Comparison of ENCODE assay signal across 30 mouse cellular contexts in genomic region chr15:83535890-83536231, GRCm38 (mm10). TPM values are rescaled to one million over a fixed set of nuclear protein-coding genes. Genes with fewer than 3 reads are reported as not detected.
DNase-seq lines count a peak whose midpoint lies in the region; ATAC-seq and TF ChIP-seq lines count a peak whose summit lies in the region.
"Had no signal": no experiment of that assay in that cellular context is flagged by ENCODE, and none has a peak within 500 bp of the region (broad histone marks: within the 10 kb centered on the region; RNA-seq: fewer than 3 reads in every experiment).

No protein-coding gene starts in this region.

- dilution Hi-C loops in CH12.LX (cut with MboI; ENCODE audit: extremely low pct_ligation_motif_present, extremely low pct_unique_long_range_greater_than_20kb, low sequenced_read_pairs) = no loop called here

- no peaks in the 10 kb centered on the region for H3K9me3 ChIP-seq in heart, embryonic 10.5 days
- H3K9me3 ChIP-seq in heart, embryonic 16.5 days (replicated peaks; ENCODE audit: control insufficient read depth, low read length) = no peaks in the 10 kb centered on the region
- no peaks in the 10 kb centered on the region for H3K9me3 ChIP-seq in liver, postnatal 0 days (ENCODE audit: low read length)
- peaks cover 5% of the 10 kb centered on the region for H3K9me3 ChIP-seq in CH12.LX (replicated peaks; ENCODE audit: low read length)
- H3K9me3 ChIP-seq in midbrain, embryonic 16.5 days (replicated peaks; ENCODE audit: control insufficient read depth, low read length, poor library complexity, severe bottlenecking) = no peaks in the 10 kb centered on the region
- H3K9me3 ChIP-seq: forebrain, embryonic 10.5 days; hindbrain, embryonic 12.5 days; limb, embryonic 12.5 days; liver, embryonic 12.5 days; midbrain, embryonic 15.5 days; neural tube, embryonic 13.5 days had no signal

- H3K79me2 ChIP-seq in liver, adult 2 months (ENCODE audit: control insufficient read depth, insufficient read depth, low read length) = peaks cover 21% of the 10 kb centered on the region; the same call in 1 of the 2 replicates
- no peaks in the 10 kb centered on the region for H3K79me2 ChIP-seq in CH12.LX (replicated peaks; ENCODE audit: control insufficient read depth, extremely low read depth, insufficient read depth, poor library complexity, severe bottlenecking)

- no peaks in the 10 kb centered on the region for H3K27me3 ChIP-seq in heart, embryonic 10.5 days (ENCODE audit: insufficient read depth, poor library complexity, severe bottlenecking)
- no peaks in the 10 kb centered on the region for H3K27me3 ChIP-seq in heart, embryonic 16.5 days (ENCODE audit: control insufficient read depth, insufficient read depth, low read length)
- H3K27me3 ChIP-seq in liver, adult 2 months (ENCODE audit: control insufficient read depth, insufficient read depth, low read length) = no peaks in the 10 kb centered on the region
- no peaks in the 10 kb centered on the region for H3K27me3 ChIP-seq in liver, postnatal 0 days (ENCODE audit: insufficient read depth, low read length)
- no peaks in the 10 kb centered on the region for H3K27me3 ChIP-seq in CH12.LX (replicated peaks)
- no peaks in the 10 kb centered on the region for H3K27me3 ChIP-seq in midbrain, embryonic 16.5 days (ENCODE audit: control insufficient read depth, insufficient read depth, low read depth, low read length)
- H3K27me3 ChIP-seq: hindbrain, embryonic 12.5 days; limb, embryonic 12.5 days; midbrain, embryonic 15.5 days; neural tube, embryonic 13.5 days; Patski had no signal

- WGBS in heart, embryonic 10.5 days = 70% methylated on average over 6 of the region's 6 CpGs
- WGBS in heart, embryonic 16.5 days = 64% methylated on average over 6 of the region's 6 CpGs
- 77% methylated on average over 6 of the region's 6 CpGs for WGBS in liver, adult 2 months
- WGBS in liver, postnatal 0 days (ENCODE audit: insufficient replicate concordance) = 69% methylated on average over 6 of the region's 6 CpGs
- 89% methylated on average over 6 of the region's 6 CpGs for WGBS in midbrain, embryonic 16.5 days

- DNase-seq in heart, embryonic 10.5 days (ENCODE audit: low spot score) = no peak
- DNase-seq in heart, postnatal 14 days = no peak
- no peak for DNase-seq in heart, postnatal 36 days
- peak; percentile 37 for DNase-seq in liver, adult 2 months (ENCODE audit: extremely low read depth, low read depth, low spot score)
- DNase-seq in liver, postnatal 0 days = no peak
- no peak for DNase-seq in CH12.LX (ENCODE audit: extremely low read depth)
- DNase-seq: adrenal gland, postnatal 36 days; cerebellum, adult 18-20 months; cerebellum, postnatal 14 days; gastrocnemius, postnatal 25 days; layer of hippocampus, postnatal 36 days; retina, postnatal 1 day; right cerebral cortex, postnatal 25 days; spleen, adult 18-20 months had no signal

- no peak for TF ChIP-seq RAD21 in CH12.LX (IDR thresholded peaks at IDR 0.05; ENCODE audit: low read depth, low read length)

- H3K9ac ChIP-seq in heart, embryonic 16.5 days (ENCODE audit: low read length) = peak overlapping the region; percentile 35; the same call in 1 of the 2 replicates
- H3K9ac ChIP-seq in liver, adult 2 months (ENCODE audit: low read depth, low read length) = no peak overlapping the region
- no peak overlapping the region for H3K9ac ChIP-seq in liver, postnatal 0 days (replicated peaks)
- H3K9ac ChIP-seq in CH12.LX (ENCODE audit: insufficient read depth, low read depth) = no peak overlapping the region
- no peak overlapping the region for H3K9ac ChIP-seq in midbrain, embryonic 16.5 days (ENCODE audit: low read depth, low read length)
- H3K9ac ChIP-seq: hindbrain, embryonic 12.5 days; limb, embryonic 12.5 days; liver, embryonic 12.5 days; midbrain, embryonic 15.5 days; neural tube, embryonic 13.5 days had no signal

- peaks cover 37% of the 10 kb centered on the region for H3K36me3 ChIP-seq in heart, embryonic 10.5 days
- H3K36me3 ChIP-seq in heart, embryonic 16.5 days (ENCODE audit: control insufficient read depth, insufficient read depth) = 0 out of 2 replicates have a peak, but pooled peaks cover 2% of the 10 kb centered on the region
- H3K36me3 ChIP-seq in liver, adult 2 months (ENCODE audit: control insufficient read depth, insufficient read depth, low read length) = no peaks in the 10 kb centered on the region; the same call in 1 of the 2 replicates
- H3K36me3 ChIP-seq in liver, postnatal 0 days (replicated peaks; ENCODE audit: insufficient read depth, low read length) = no peaks in the 10 kb centered on the region
- H3K36me3 ChIP-seq in CH12.LX (replicated peaks in 1 of 2; ENCODE audit: control insufficient read depth in 1 of 2, insufficient read depth in 1 of 2, low read length in 1 of 2) = no peaks in the 10 kb centered on the region
- H3K36me3 ChIP-seq in midbrain, embryonic 16.5 days (ENCODE audit: control insufficient read depth, insufficient read depth, low read length) = no peaks in the 10 kb centered on the region
- H3K36me3 ChIP-seq: forebrain, embryonic 10.5 days; G1E; hindbrain, embryonic 12.5 days; limb, embryonic 12.5 days; liver, embryonic 12.5 days; midbrain, embryonic 15.5 days; neural tube, embryonic 13.5 days had no signal

- in situ Hi-C loops in CH12.LX (cut with MboI; ENCODE audit: low pct_ligation_motif_present, low pct_unique_long_range_greater_than_20kb, low sequenced_read_pairs) = no loop called here

- no peak for TF ChIP-seq EP300 in liver, postnatal 0 days (IDR thresholded peaks at IDR 0.05; ENCODE audit: low read depth)
- no peak for TF ChIP-seq EP300 in CH12.LX (IDR thresholded peaks at IDR 0.05; ENCODE audit: low read length)

- H3K4me1 ChIP-seq in heart, embryonic 10.5 days = peaks cover 55% of the 10 kb centered on the region
- H3K4me1 ChIP-seq in heart, embryonic 16.5 days (ENCODE audit: control insufficient read depth, insufficient read depth, low read length) = peaks cover 45% of the 10 kb centered on the region
- H3K4me1 ChIP-seq in liver, adult 2 months (ENCODE audit: control insufficient read depth, insufficient read depth, low read length) = peaks cover 17% of the 10 kb centered on the region
- H3K4me1 ChIP-seq in liver, postnatal 0 days (ENCODE audit: insufficient read depth) = peaks cover 5% of the 10 kb centered on the region
- peaks cover 19 to 42% of the 10 kb centered on the region in 2 experiments for H3K4me1 ChIP-seq in CH12.LX (ENCODE audit: control insufficient read depth in 1 of 2, insufficient read depth in 2 of 2)
- no peaks in the 10 kb centered on the region for H3K4me1 ChIP-seq in midbrain, embryonic 16.5 days (ENCODE audit: control insufficient read depth, insufficient read depth, low read length)
- H3K4me1 ChIP-seq: hindbrain, embryonic 12.5 days; limb, embryonic 12.5 days; midbrain, embryonic 15.5 days; neural tube, embryonic 13.5 days had no signal

- no peak for TF ChIP-seq CTCF in liver, adult 2 months (IDR thresholded peaks at IDR 0.05; ENCODE audit: low read depth, low read length)
- no peak for TF ChIP-seq CTCF in liver, postnatal 0 days (IDR thresholded peaks at IDR 0.05; ENCODE audit: low read depth)
- TF ChIP-seq CTCF in CH12.LX (conservative IDR thresholded peaks at IDR 0.05 in 1 of 2, IDR thresholded peaks at IDR 0.05 in 1 of 2; ENCODE audit: low read depth in 2 of 2, low read length in 2 of 2) = no peak

- intact Hi-C loops in heart, postnatal 14 days (cut with DNase I) = no loop called here
- intact Hi-C loops in heart, postnatal 36 days (cut with DNase I) = no loop called here

- no peak overlapping the region for H3K4me3 ChIP-seq in heart, embryonic 10.5 days
- no peak overlapping the region for H3K4me3 ChIP-seq in heart, embryonic 16.5 days (ENCODE audit: low read length)
- no peak overlapping the region for H3K4me3 ChIP-seq in liver, adult 2 months (ENCODE audit: insufficient read depth, low read depth, low read length)
- H3K4me3 ChIP-seq in liver, postnatal 0 days (ENCODE audit: low read depth, low read length) = no peak overlapping the region
- no peak overlapping the region for H3K4me3 ChIP-seq in CH12.LX (replicated peaks in 1 of 3; ENCODE audit: low read depth in 2 of 3, low read length in 2 of 3, poor library complexity in 1 of 3)
- no peak overlapping the region for H3K4me3 ChIP-seq in midbrain, embryonic 16.5 days (ENCODE audit: low read depth, low read length)
- H3K4me3 ChIP-seq: forebrain, embryonic 10.5 days; hindbrain, embryonic 12.5 days; layer of hippocampus, adult 2 months; limb, embryonic 12.5 days; liver, embryonic 12.5 days; midbrain, embryonic 15.5 days; myocyte; neural tube, embryonic 13.5 days had no signal

- H3K27ac ChIP-seq in heart, embryonic 10.5 days = peak overlapping the region; percentile 85
- H3K27ac ChIP-seq in heart, embryonic 16.5 days (ENCODE audit: low read length) = peak overlapping the region; percentile 84
- H3K27ac ChIP-seq in liver, adult 2 months (replicated peaks; ENCODE audit: insufficient read depth, low read depth, low read length) = peak overlapping the region; percentile 43; the same call in 1 of the 2 replicates
- no peak overlapping the region for H3K27ac ChIP-seq in liver, postnatal 0 days (ENCODE audit: low read depth)
- H3K27ac ChIP-seq in CH12.LX (ENCODE audit: insufficient read depth, low read depth) = no peak overlapping the region
- no peak overlapping the region for H3K27ac ChIP-seq in midbrain, embryonic 16.5 days (ENCODE audit: low read length)
- H3K27ac ChIP-seq: hindbrain, embryonic 12.5 days; kidney, postnatal 0 days; layer of hippocampus, adult 2 months; limb, embryonic 12.5 days; liver, embryonic 12.5 days; midbrain, embryonic 15.5 days; neural tube, embryonic 13.5 days had no signal

- no peak for ATAC-seq in heart, embryonic 16.5 days (replicated peaks; ENCODE audit: extremely low read depth, insufficient read depth, low FRiP score)
- no peak for ATAC-seq in liver, postnatal 0 days
- ATAC-seq in midbrain, embryonic 16.5 days = no peak
- ATAC-seq: CD4-positive, CD25-positive, alpha-beta regulatory T cell, adult 4 months; forebrain, embryonic 16.5 days; liver, embryonic 12.5 days; midbrain, embryonic 15.5 days had no signal

- TF ChIP-seq POLR2A in liver, adult 2 months (IDR thresholded peaks at IDR 0.05; ENCODE audit: extremely low read depth, insufficient read depth, low read length) = no peak
- TF ChIP-seq POLR2A in CH12.LX (IDR thresholded peaks at IDR 0.05; ENCODE audit: low read depth, low read length) = no peak

- peak overlapping the region; percentile 8 for H3K4me2 ChIP-seq in heart, embryonic 16.5 days (ENCODE audit: low read depth, low read length)
- no peak overlapping the region for H3K4me2 ChIP-seq in liver, postnatal 0 days (ENCODE audit: low read depth, low read length)
- H3K4me2 ChIP-seq in CH12.LX (ENCODE audit: insufficient read depth, low read depth, poor library complexity, severe bottlenecking) = 0 out of 2 replicates have a peak overlapping the region, but pooled peaks have one; percentile 39
- no peak overlapping the region for H3K4me2 ChIP-seq in midbrain, embryonic 16.5 days (ENCODE audit: low read length)
- H3K4me2 ChIP-seq: hindbrain, embryonic 12.5 days; limb, embryonic 12.5 days; liver, embryonic 12.5 days; midbrain, embryonic 15.5 days; neural tube, embryonic 13.5 days had no signal

RNA-seq across cellular contexts. Expression of gene Bik, which starts 9.2 kb away (rescaled TPM):
- polyA plus RNA-seq in heart, embryonic 10.5 days (2016; fragmentation: Nextera tagmentation; extraction: Ambion mirVana) = 17.4 and 29.8 TPM in 2 replicates
- total RNA-seq in heart, postnatal 14 days (2021) = 10 to 100 TPM; 11.2 to 12.9 TPM
- polyA plus RNA-seq in heart, embryonic 16.5 days (2015; fragmentation: Nextera tagmentation; extraction: Ambion mirVana) = 22.9 TPM in 2 replicates
- 10 to 100 TPM; 11.6 to 13.1 TPM for total RNA-seq in heart, postnatal 36 days (2021)
- total RNA-seq in liver, adult 2 months (2014; rRNA removed) = 7.0 and 9.3 TPM in 2 replicates
- polyA plus RNA-seq in liver, adult 2 months (2012; rRNA removed) = 6.3 and 7.8 TPM in 2 replicates
- polyA plus RNA-seq in liver, postnatal 0 days (2015; fragmentation: Nextera tagmentation; extraction: Ambion mirVana) = 6.2 and 6.4 TPM in 2 replicates
- total RNA-seq in CH12.LX (2012; rRNA removed) (0.13 TPM in 1 of 2 replicates, not detected in the other), CH12.LX (2014; rRNA removed) (0.61 TPM in 1 of 2 replicates, not detected in the other)
- 0.50 and 0.87 TPM in 2 replicates for polyA plus RNA-seq in CH12.LX (2012; ENCODE audit: insufficient read length, low read depth)
- polyA plus RNA-seq in midbrain, embryonic 16.5 days (2015; fragmentation: Nextera tagmentation; extraction: Ambion mirVana) = 0.26 and 0.55 TPM in 2 replicates
- total RNA-seq: G1E; layer of hippocampus, adult 2 months; left cerebral cortex, postnatal 14 days had no signal
- polyA plus RNA-seq: G1E had no signal

RNA-seq across cellular contexts. Expression of gene Ttll1, which starts 25.2 kb away (rescaled TPM):
- 23.9 and 24.6 TPM in 2 replicates for polyA plus RNA-seq in heart, embryonic 10.5 days (2016; fragmentation: Nextera tagmentation; extraction: Ambion mirVana)
- total RNA-seq in heart, postnatal 14 days (2021) = 10 to 100 TPM; 43.0 to 43.6 TPM
- 23.9 and 24.1 TPM in 2 replicates for polyA plus RNA-seq in heart, embryonic 16.5 days (2015; fragmentation: Nextera tagmentation; extraction: Ambion mirVana)
- 10 to 100 TPM; 47.3 to 53.2 TPM for total RNA-seq in heart, postnatal 36 days (2021)
- 1.0 and 1.3 TPM in 2 replicates for total RNA-seq in liver, adult 2 months (2014; rRNA removed)
- polyA plus RNA-seq in liver, adult 2 months (2012; rRNA removed) = 2.1 and 2.2 TPM in 2 replicates
- 2.7 and 3.2 TPM in 2 replicates for polyA plus RNA-seq in liver, postnatal 0 days (2015; fragmentation: Nextera tagmentation; extraction: Ambion mirVana)
- total RNA-seq in CH12.LX (2012; rRNA removed) (4.1 and 4.9 TPM in 2 replicates), CH12.LX (2014; rRNA removed) (2.4 and 2.5 TPM in 2 replicates)
- polyA plus RNA-seq in CH12.LX (2012; ENCODE audit: insufficient read length, low read depth) = 8.6 and 9.9 TPM in 2 replicates
- 130 TPM in 2 replicates for polyA plus RNA-seq in midbrain, embryonic 16.5 days (2015; fragmentation: Nextera tagmentation; extraction: Ambion mirVana)

RNA-seq across cellular contexts. Expression of gene Tspo, which starts 27.5 kb away (rescaled TPM):
- 97.0 and 141 TPM in 2 replicates for polyA plus RNA-seq in heart, embryonic 10.5 days (2016; fragmentation: Nextera tagmentation; extraction: Ambion mirVana)
- total RNA-seq in heart, postnatal 14 days (2021) = 10 to 100 TPM; 64.8 to 66.0 TPM
- 182 and 185 TPM in 2 replicates for polyA plus RNA-seq in heart, embryonic 16.5 days (2015; fragmentation: Nextera tagmentation; extraction: Ambion mirVana)
- total RNA-seq in heart, postnatal 36 days (2021) = 10 to 100 TPM; 60.2 to 68.3 TPM
- 99.9 and 123 TPM in 2 replicates for total RNA-seq in liver, adult 2 months (2014; rRNA removed)
- polyA plus RNA-seq in liver, adult 2 months (2012; rRNA removed) = 206 and 283 TPM in 2 replicates
- polyA plus RNA-seq in liver, postnatal 0 days (2015; fragmentation: Nextera tagmentation; extraction: Ambion mirVana) = 168 and 183 TPM in 2 replicates
- total RNA-seq in CH12.LX (2012; rRNA removed) (66.1 and 70.3 TPM in 2 replicates), CH12.LX (2014; rRNA removed) (40.9 and 42.4 TPM in 2 replicates)
- polyA plus RNA-seq in CH12.LX (2012; ENCODE audit: insufficient read length, low read depth) = 20.8 and 22.9 TPM in 2 replicates
- 5.8 and 6.1 TPM in 2 replicates for polyA plus RNA-seq in midbrain, embryonic 16.5 days (2015; fragmentation: Nextera tagmentation; extraction: Ambion mirVana)

RNA-seq across cellular contexts. Expression of gene Mcat, which starts 27.7 kb away (rescaled TPM):
- 37.7 and 40.0 TPM in 2 replicates for polyA plus RNA-seq in heart, embryonic 10.5 days (2016; fragmentation: Nextera tagmentation; extraction: Ambion mirVana)
- 10 to 100 TPM; 32.9 to 33.0 TPM for total RNA-seq in heart, postnatal 14 days (2021)
- polyA plus RNA-seq in heart, embryonic 16.5 days (2015; fragmentation: Nextera tagmentation; extraction: Ambion mirVana) = 32.9 and 34.6 TPM in 2 replicates
- 10 to 100 TPM; 37.8 to 39.3 TPM for total RNA-seq in heart, postnatal 36 days (2021)
- 25.9 and 27.9 TPM in 2 replicates for total RNA-seq in liver, adult 2 months (2014; rRNA removed)
- polyA plus RNA-seq in liver, adult 2 months (2012; rRNA removed) = 29.3 and 30.7 TPM in 2 replicates
- 20.0 and 20.5 TPM in 2 replicates for polyA plus RNA-seq in liver, postnatal 0 days (2015; fragmentation: Nextera tagmentation; extraction: Ambion mirVana)
- 38.6 and 41.2 TPM in 2 replicates for total RNA-seq in CH12.LX (2012; rRNA removed)
- total RNA-seq in CH12.LX (2014; rRNA removed) = 37.5 and 41.6 TPM in 2 replicates
- 28.4 and 28.5 TPM in 2 replicates for polyA plus RNA-seq in CH12.LX (2012; ENCODE audit: insufficient read length, low read depth)
- polyA plus RNA-seq in midbrain, embryonic 16.5 days (2015; fragmentation: Nextera tagmentation; extraction: Ambion mirVana) = 25.9 and 30.3 TPM in 2 replicates

RNA-seq across cellular contexts. Expression of gene Ttll12, which starts 59.1 kb away (rescaled TPM):
- 39.7 and 44.0 TPM in 2 replicates for polyA plus RNA-seq in heart, embryonic 10.5 days (2016; fragmentation: Nextera tagmentation; extraction: Ambion mirVana)
- total RNA-seq in heart, postnatal 14 days (2021) = 1 to 10 TPM; 5.1 to 6.0 TPM
- 18.8 and 20.7 TPM in 2 replicates for polyA plus RNA-seq in heart, embryonic 16.5 days (2015; fragmentation: Nextera tagmentation; extraction: Ambion mirVana)
- total RNA-seq in heart, postnatal 36 days (2021) = 1 to 10 TPM; 5.6 to 6.5 TPM
- 4.9 and 6.5 TPM in 2 replicates for total RNA-seq in liver, adult 2 months (2014; rRNA removed)
- polyA plus RNA-seq in liver, adult 2 months (2012; rRNA removed) = 11.2 and 11.8 TPM in 2 replicates
- 10.9 and 12.9 TPM in 2 replicates for polyA plus RNA-seq in liver, postnatal 0 days (2015; fragmentation: Nextera tagmentation; extraction: Ambion mirVana)
- total RNA-seq in CH12.LX (2012; rRNA removed) = 31.1 and 34.7 TPM in 2 replicates
- total RNA-seq in CH12.LX (2014; rRNA removed) = 19.7 and 21.9 TPM in 2 replicates
- 37.1 and 40.0 TPM in 2 replicates for polyA plus RNA-seq in CH12.LX (2012; ENCODE audit: insufficient read length, low read depth)
- polyA plus RNA-seq in midbrain, embryonic 16.5 days (2015; fragmentation: Nextera tagmentation; extraction: Ambion mirVana) = 47.4 and 49.2 TPM in 2 replicates

Comparison
In these comparisons a context has a peak if more than half of its experiments do, and no peak if none do; other contexts are left out.
1. H3K27ac ChIP-seq: peak in heart, embryonic 10.5 days (single experiment), heart, embryonic 16.5 days (single experiment) and liver, adult 2 months (single experiment); none in liver, postnatal 0 days (single experiment), CH12.LX (single experiment) and midbrain, embryonic 16.5 days (single experiment).
2. H3K4me2 ChIP-seq: peak in heart, embryonic 16.5 days (single experiment) and CH12.LX (single experiment); none in liver, postnatal 0 days (single experiment) and midbrain, embryonic 16.5 days (single experiment).